Mouse (Mus musculus) midbrain, embryonic 15.5 days (tissue): ENCODE measurements around the gene Olfr480. TPM values are rescaled to one million over a fixed set of nuclear protein-coding genes. Genes with fewer than 3 reads are reported as not detected.

Experiments
- ATAC-seq: fragments of 200-750 bp; cut with Nextera tagmentation; replicated peaks from 2 replicates; pipeline ENCODE4 v1.8.0; 2017; ENCODE audit warnings: moderate TSS enrichment
- H3K27ac ChIP-seq: fragments of 300-500 bp; sonication (generic); 2 replicates; pipeline ENCODE4 v1.5.1; 2015; ENCODE audit warnings: mild to moderate bottlenecking, inconsistent platforms
- H3K27me3 ChIP-seq: fragments of 300-500 bp; sonication (generic); replicated peaks from 2 replicates; pipeline ENCODE4 v1.6.1; 2015; ENCODE audit warnings: inconsistent platforms
- H3K36me3 ChIP-seq: fragments of 300-500 bp; sonication (generic); replicated peaks from 2 replicates; pipeline ENCODE4 v1.6.1; 2015; ENCODE audit warnings: inconsistent platforms
- H3K4me1 ChIP-seq: fragments of 300-500 bp; sonication (generic); 2 replicates; pipeline ENCODE4 v1.6.1; 2015; ENCODE audit warnings: inconsistent platforms
- H3K4me2 ChIP-seq: fragments of 300-500 bp; sonication (generic); 2 replicates; pipeline ENCODE4 v1.6.1; 2015; ENCODE audit warnings: inconsistent platforms, mild to moderate bottlenecking, moderate library complexity
- H3K4me3 ChIP-seq: fragments of 300-500 bp; sonication (generic); 2 replicates; pipeline ENCODE4 v1.5.1; 2015; ENCODE audit warnings: mild to moderate bottlenecking, inconsistent platforms
- H3K9ac ChIP-seq: fragments of 300-500 bp; sonication (generic); 2 replicates; pipeline ENCODE4 v1.6.1; 2015; ENCODE audit warnings: mild to moderate bottlenecking, inconsistent platforms
- H3K9me3 ChIP-seq: fragments of 300-500 bp; sonication (generic); 2 replicates; pipeline ENCODE4 v1.6.1; 2016; ENCODE audit warnings: inconsistent platforms
- WGBS: fragments of 180-500 bp; shearing (Covaris S2); methylation state at CpG from one replicate; pipeline ENCODE4 v1.1.7; 2015; ENCODE audit warnings: mixed read lengths; 5-methylcytosine and 5-hydroxymethylcytosine counted together
- polyA plus RNA-seq: library from polyadenylated mRNA; unstranded; fragments of >200 nt; fragmentation: Nextera tagmentation; extraction: Ambion mirVana; gene quantifications from 2 replicates; pipeline ENCODE4 v1.2.1, GENCODE M21; 2015

Olfr480 gene
- polyA plus RNA-seq: not detected in 2 replicates

DNA sequence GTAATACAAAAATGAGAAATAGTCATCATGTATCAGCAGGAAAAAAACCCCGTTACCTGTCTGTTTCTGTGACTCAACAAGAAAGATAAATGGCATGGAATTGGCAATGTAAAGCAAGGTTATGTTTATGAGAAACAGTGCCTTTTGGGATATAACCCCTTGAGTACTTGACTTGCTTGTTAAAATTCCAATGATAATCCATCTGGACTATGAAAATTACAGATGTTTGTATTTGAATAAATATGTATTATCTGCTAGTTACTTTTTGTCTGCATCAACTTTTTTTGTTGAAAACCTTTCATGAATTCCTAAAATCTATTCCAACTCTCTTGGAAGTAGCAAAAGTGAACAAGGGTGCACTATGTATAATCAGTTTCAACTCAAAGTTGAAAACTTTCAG is at the start of gene Olfr480:
Gene Olfr480 (minus strand): TSS at position 101 of the 400 bp plus-strand sequence.
- ATAC-seq: no peak
- Histone ChIP-seq H3K36me3 (no peaks in the 10 kb centered on the region), H3K27me3 (no peaks in the 10 kb centered on the region), H3K4me2 (no peak within 1 kb of the TSS), H3K9ac (no peak within 1 kb of the TSS), H3K9me3 (no peaks in the 10 kb centered on the region), H3K27ac (no peak within 1 kb of the TSS), H3K4me3 (no peak within 1 kb of the TSS), H3K4me1 (no peaks in the 10 kb centered on the region)
- 85% methylated on average over 1 of the region's 1 CpGs for WGBS

DNA sequence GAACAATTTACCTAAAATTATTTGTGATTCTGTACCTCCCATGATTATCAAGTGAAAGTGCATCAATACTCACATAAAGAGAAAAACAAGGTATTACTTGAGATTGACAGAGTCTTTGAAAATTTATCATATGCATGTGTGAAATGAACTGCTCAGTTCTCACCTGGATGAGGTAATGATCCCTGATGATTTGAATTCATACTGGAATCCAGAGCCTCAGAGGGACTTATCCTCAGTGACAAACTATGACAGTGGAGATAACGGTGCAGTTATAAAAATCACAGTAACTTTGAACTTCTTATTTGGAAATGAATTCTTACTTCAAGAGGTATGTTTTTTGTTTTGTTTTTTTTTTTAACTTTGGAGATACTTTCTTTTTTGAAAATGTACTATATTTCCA is 33.4 kb upstream of the Olfr480 start, which contains the start of gene Olfr483:
Gene Olfr483 (plus strand): TSS at position 301 of the 400 bp plus-strand sequence.
- Histone ChIP-seq H3K27me3 (no peaks in the 10 kb centered on the region), H3K4me3 (no peak within 1 kb of the TSS), H3K36me3 (no peaks in the 10 kb centered on the region), H3K27ac (no peak within 1 kb of the TSS), H3K9ac (no peak within 1 kb of the TSS), H3K4me1 (no peaks in the 10 kb centered on the region), H3K4me2 (no peak within 1 kb of the TSS), H3K9me3 (no peaks in the 10 kb centered on the region)
- 88% methylated on average over 1 of the region's 1 CpGs for WGBS
- no peak for ATAC-seq

GRCm38 (mm10) chr7:108097486-108097885 is 30.3 kb upstream of the Olfr480 start, which contains the start of gene Olfr482:
TSS of gene Olfr482 (minus strand) at chr7:108097586.
- H3K9ac ChIP-seq: no peak within 1 kb of the TSS
- H3K4me1 ChIP-seq: no peaks in the 10 kb centered on the region
- no peaks in the 10 kb centered on the region for H3K36me3 ChIP-seq
- no peaks in the 10 kb centered on the region for H3K27me3 ChIP-seq
- H3K4me3 ChIP-seq: no peak within 1 kb of the TSS
- 81% methylated on average over 1 of the region's 1 CpGs for WGBS
- no peak within 1 kb of the TSS for H3K27ac ChIP-seq
- H3K9me3 ChIP-seq: no peaks in the 10 kb centered on the region
- no peak within 1 kb of the TSS for H3K4me2 ChIP-seq
- ATAC-seq: no peak

GRCm38 (mm10) chr7:108079555-108079954 is 12.4 kb upstream of the Olfr480 start, which contains the start of gene Olfr481:
TSS of gene Olfr481 (plus strand) at chr7:108079855.
- H3K9ac ChIP-seq: no peak within 1 kb of the TSS
- ATAC-seq: no peak

GRCm38 (mm10) chr7:108050393-108050792 is 16.8 kb downstream of the Olfr480 start, which contains the start of gene Olfr479:
TSS of gene Olfr479 (plus strand) at chr7:108050693.
- Histone ChIP-seq H3K9me3 (no peaks in the 10 kb centered on the region), H3K9ac (no peak within 1 kb of the TSS), H3K4me1 (no peaks in the 10 kb centered on the region), H3K27me3 (no peaks in the 10 kb centered on the region), H3K27ac (no peak within 1 kb of the TSS), H3K4me2 (no peak within 1 kb of the TSS), H3K4me3 (no peak within 1 kb of the TSS), H3K36me3 (no peaks in the 10 kb centered on the region)
- WGBS: 92% methylated on average over 2 of the region's 2 CpGs
- ATAC-seq: no peak

More at GRCm38 (mm10) chr7:108079555-108079954, 12.4 kb upstream of the Olfr480 start, which contains the start of gene Olfr481:
- Histone ChIP-seq H3K9me3 (no peaks in the 10 kb centered on the region), H3K27ac (no peak within 1 kb of the TSS), H3K4me2 (no peak within 1 kb of the TSS), H3K27me3 (no peaks in the 10 kb centered on the region), H3K4me3 (no peak within 1 kb of the TSS), H3K4me1 (no peaks in the 10 kb centered on the region), H3K36me3 (no peaks in the 10 kb centered on the region)

- ATAC-seq: no peak
- H3K27me3 ChIP-seq: no peaks in the 10 kb centered on the region
- no peaks in the 10 kb centered on the region for H3K4me1 ChIP-seq
- WGBS: 83% methylated on average over 3 of the region's 3 CpGs
- no peaks in the 10 kb centered on the region for H3K36me3 ChIP-seq
- no peak within 1 kb of the TSS for H3K9ac ChIP-seq
- no peak within 1 kb of the TSS for H3K4me2 ChIP-seq
- no peak within 1 kb of the TSS for H3K4me3 ChIP-seq
- H3K9me3 ChIP-seq: no peaks in the 10 kb centered on the region
- no peak within 1 kb of the TSS for H3K27ac ChIP-seq
Measured at GRCm38 (mm10) chr7:108033889-108034288, 33.3 kb downstream of the Olfr480 start, which contains the start of gene Olfr478. TSS of gene Olfr478 (minus strand) at chr7:108033989.

Other genes starting within 250 kb of the Olfr480 start
- not detected in 2 replicates for gene Olfr469, start 241.8 kb downstream of the Olfr480 start, polyA plus RNA-seq
- gene Olfr470, start 219.9 kb downstream of the Olfr480 start, polyA plus RNA-seq: not detected in 2 replicates
- not detected in 2 replicates for gene Olfr472, start 169.4 kb downstream of the Olfr480 start, polyA plus RNA-seq
- not detected in 2 replicates for gene Olfr473, start 136.9 kb downstream of the Olfr480 start, polyA plus RNA-seq
- gene Olfr474, start 112.7 kb downstream of the Olfr480 start, polyA plus RNA-seq: not detected in 2 replicates
- gene Olfr476, start 102.5 kb downstream of the Olfr480 start, polyA plus RNA-seq: not detected in 2 replicates
- not detected in 2 replicates for gene Olfr477, start 80.7 kb downstream of the Olfr480 start, polyA plus RNA-seq
- not detected in 2 replicates for gene Olfr478, start 33.4 kb downstream of the Olfr480 start, polyA plus RNA-seq
- not detected in 2 replicates for gene Olfr479, start 16.7 kb downstream of the Olfr480 start, polyA plus RNA-seq
- gene Olfr481, start 12.5 kb upstream of the Olfr480 start, polyA plus RNA-seq: not detected in 2 replicates
- gene Olfr482, start 30.2 kb upstream of the Olfr480 start, polyA plus RNA-seq: 0.09 TPM in 1 of 2 replicates, not detected in the other
- not detected in 2 replicates for gene Olfr483, start 33.5 kb upstream of the Olfr480 start, polyA plus RNA-seq
- gene Olfr484, start 60.1 kb upstream of the Olfr480 start, polyA plus RNA-seq: not detected in 2 replicates
- not detected in 2 replicates for gene Olfr485, start 92.5 kb upstream of the Olfr480 start, polyA plus RNA-seq
- gene Olfr486, start 105.4 kb upstream of the Olfr480 start, polyA plus RNA-seq: not detected in 2 replicates
- not detected in 2 replicates for gene Olfr487, start 147.3 kb upstream of the Olfr480 start, polyA plus RNA-seq
- not detected in 2 replicates for gene Olfr488, start 191.0 kb upstream of the Olfr480 start, polyA plus RNA-seq
- not detected in 2 replicates for gene Olfr490, start 221.6 kb upstream of the Olfr480 start, polyA plus RNA-seq
- not detected in 2 replicates for gene Olfr491, start 246.1 kb upstream of the Olfr480 start, polyA plus RNA-seq